Mouse (Mus musculus) CH12.LX (cell line): Measurements from ENCODE around the gene Eaf1.

Experiments
- BHLHE40 ChIP-seq: IDR thresholded peaks from 2 replicates; pipeline ENCODE4 v1.6.1; 2011; ENCODE audit warnings: mild to moderate bottlenecking, low read depth, low read length, improper control_type of control experiment
- CHD2 ChIP-seq: IDR thresholded peaks from 2 replicates; pipeline ENCODE4 v1.6.1; 2011; ENCODE audit warnings: low read length, improper control_type of control experiment
- CTCF ChIP-seq, 2 experiments: IDR thresholded peaks in 1 of 2; conservative IDR thresholded peaks in 1 of 2; 2 replicates each; pipeline ENCODE4 v1.5.1; 2011 to 2012; ENCODE audit warnings: low read depth in 2 of 2, low read length in 2 of 2, improper control_type of control experiment in 1 of 2, inconsistent platforms in 1 of 2, mild to moderate bottlenecking in 1 of 2, moderate library complexity in 1 of 2
- MAZ ChIP-seq: IDR thresholded peaks from 2 replicates; pipeline ENCODE4 v1.6.1; 2012; ENCODE audit warnings: low read depth, mild to moderate bottlenecking, inconsistent platforms, low read length, improper control_type of control experiment, moderate library complexity
- NELFE ChIP-seq: IDR thresholded peaks from 2 replicates; pipeline ENCODE4 v1.6.1; 2011; ENCODE audit warnings: low read depth, low read length, improper control_type of control experiment
- POLR2A ChIP-seq: IDR thresholded peaks from 2 replicates; pipeline ENCODE4 v1.6.1; 2011; ENCODE audit warnings: low read depth, mild to moderate bottlenecking, improper control_type of control experiment, low read length
- UBTF ChIP-seq: IDR thresholded peaks from 2 replicates; pipeline ENCODE4 v1.6.1; 2012; ENCODE audit warnings: low read depth, mild to moderate bottlenecking, inconsistent platforms, low read length, improper control_type of control experiment, moderate library complexity
- ZNF384 ChIP-seq: IDR thresholded peaks from 2 replicates; pipeline ENCODE4 v1.6.1; 2012; ENCODE audit warnings: low read depth, low read length, improper control_type of control experiment, inconsistent platforms

GRCm38 (mm10) chr14:31559216-31559615 lies 65.0 kb downstream of the Eaf1 start:
- TF ChIP-seq CTCF (conservative IDR thresholded peaks at IDR 0.05 in 1 of 2, IDR thresholded peaks at IDR 0.05 in 1 of 2; ENCODE audit: low read depth in 2 of 2, low read length in 2 of 2) (no peak), ZNF384 (no peak), POLR2A (no peak), MAZ (no peak), NELFE (no peak), BHLHE40 (no peak), UBTF (no peak), CHD2 (no peak)
